Mouse (Mus musculus): Measurements from ENCODE around the gene Gpa33. TPM values are rescaled to one million over a fixed set of nuclear protein-coding genes. Genes with fewer than 3 reads are reported as not detected.

The Gpa33 gene
- total and polyA plus RNA-seq, 3 experiments, result not detected

GRCm38 (mm10) chr1:166115719-166116118 is 14.3 kb upstream of the Gpa33 start:
- Histone ChIP-seq H3K79me2 (ENCODE audit: control insufficient read depth, insufficient read depth, low read length, poor library complexity) (no peaks in the 10 kb centered on the region), H3K36me3 (ENCODE audit: control insufficient read depth in 1 of 2, insufficient read depth in 2 of 2, low read length in 2 of 2) (peaks cover 0 to 3% of the 10 kb centered on the region in 2 experiments; a peak in 1 of 4 replicates), H3K9me3 (replicated peaks; ENCODE audit: insufficient read depth, low read length) (no peaks in the 10 kb centered on the region), H3K4me1 (ENCODE audit: control insufficient read depth in 1 of 2, insufficient read depth in 2 of 2, low read length in 2 of 2) (peaks cover 0 to 7% of the 10 kb centered on the region in 2 experiments; a peak in 1 of 4 replicates), H3K9ac (ENCODE audit: control insufficient read depth, low read depth, low read length, poor library complexity, severe bottlenecking) (no peak overlapping the region), H3K27ac (ENCODE audit: control insufficient read depth, low read depth, low read length) (no peak overlapping the region), H3K4me3 (ENCODE audit: control insufficient read depth in 1 of 2, insufficient read depth in 1 of 2, low read depth in 2 of 2, low read length in 2 of 2) (no peak overlapping the region), H3K27me3 (ENCODE audit: control insufficient read depth in 1 of 2, insufficient read depth in 2 of 2, low read length in 2 of 2) (no peaks in the 10 kb centered on the region)
- no peak for DNase-seq (ENCODE audit: low read depth, low spot score)
- no peak for TF ChIP-seq JUND (IDR thresholded peaks at IDR 0.05; ENCODE audit: low read depth, low read length)
- no peak for TF ChIP-seq USF1 (IDR thresholded peaks at IDR 0.05; ENCODE audit: low read depth, low read length)
- no peak for TF ChIP-seq UBTF (IDR thresholded peaks at IDR 0.05; ENCODE audit: borderline replicate concordance, insufficient read depth, low read depth, low read length)
- no peak for TF ChIP-seq ZNF384 (IDR thresholded peaks at IDR 0.05; ENCODE audit: low read depth, low read length)
- no peak for TF ChIP-seq POLR2AphosphoS5 (IDR thresholded peaks at IDR 0.05; ENCODE audit: borderline replicate concordance, low read depth, low read length)
- TF ChIP-seq KAT2A (conservative IDR thresholded peaks at IDR 0.05; ENCODE audit: low read depth, low read length), result no peak
- TF ChIP-seq EP300 (IDR thresholded peaks at IDR 0.05; ENCODE audit: low read depth in 1 of 2, low read length in 2 of 2), result no peak
- TF ChIP-seq CHD2 (IDR thresholded peaks at IDR 0.05; ENCODE audit: low read length), result no peak
- TF ChIP-seq SMC3 (IDR thresholded peaks at IDR 0.05; ENCODE audit: low read depth, low read length), result no peak

GRCm38 (mm10) chr1:166117866-166118639 is 12.0 kb upstream of the Gpa33 start:
- H3K9ac ChIP-seq (ENCODE audit: control insufficient read depth, low read depth, low read length, poor library complexity, severe bottlenecking), result no peak overlapping the region
- no peak overlapping the region for H3K4me3 ChIP-seq (ENCODE audit: control insufficient read depth in 1 of 2, insufficient read depth in 1 of 2, low read depth in 2 of 2, low read length in 2 of 2)
- no peaks in the 10 kb centered on the region for H3K27me3 ChIP-seq (ENCODE audit: control insufficient read depth in 1 of 2, insufficient read depth in 2 of 2, low read length in 2 of 2)
- no peak for DNase-seq (ENCODE audit: low read depth, low spot score)
- no peaks in the 10 kb centered on the region for H3K79me2 ChIP-seq (ENCODE audit: control insufficient read depth, insufficient read depth, low read length, poor library complexity)
- H3K9me3 ChIP-seq (replicated peaks; ENCODE audit: insufficient read depth, low read length), result no peaks in the 10 kb centered on the region
- TF ChIP-seq CHD2 (IDR thresholded peaks at IDR 0.05; ENCODE audit: low read length) (no peak), MEF2A (IDR thresholded peaks at IDR 0.05; ENCODE audit: extremely low read depth, insufficient replicate concordance, low read depth, low read length, poor library complexity, severe bottlenecking) (no peak), ZNF384 (IDR thresholded peaks at IDR 0.05; ENCODE audit: low read depth, low read length) (no peak), HCFC1 (IDR thresholded peaks at IDR 0.05; ENCODE audit: low read depth, low read length) (no peak), BHLHE40 (IDR thresholded peaks at IDR 0.05; ENCODE audit: borderline replicate concordance, low read depth, low read length) (no peak), MXI1 (IDR thresholded peaks at IDR 0.05; ENCODE audit: low read depth, low read length) (no peak), TAL1 (IDR thresholded peaks at IDR 0.05; ENCODE audit: low read length) (no peak), KAT2A (conservative IDR thresholded peaks at IDR 0.05; ENCODE audit: low read depth, low read length) (no peak), MYB (IDR thresholded peaks at IDR 0.05; ENCODE audit: low read depth, low read length) (no peak), USF2 (IDR thresholded peaks at IDR 0.05; ENCODE audit: borderline replicate concordance in 1 of 2, insufficient read depth in 1 of 2, low read depth in 1 of 2, low read length in 2 of 2) (no peak), TCF12 (IDR thresholded peaks at IDR 0.05; ENCODE audit: low read depth, low read length) (no peak), ELF1 (IDR thresholded peaks at IDR 0.05; ENCODE audit: low read depth, low read length) (no peak), RAD21 (IDR thresholded peaks at IDR 0.05; ENCODE audit: low read depth, low read length) (no peak), CTCF (IDR thresholded peaks at IDR 0.05 in 2 of 3, conservative IDR thresholded peaks at IDR 0.05 in 1 of 3; ENCODE audit: control insufficient read depth in 1 of 3, insufficient read depth in 1 of 3, low read depth in 2 of 3, low read length in 3 of 3, poor library complexity in 1 of 3, severe bottlenecking in 1 of 3) (no peak), E2F4 (IDR thresholded peaks at IDR 0.05; ENCODE audit: borderline replicate concordance, low read depth, low read length) (no peak), POLR2AphosphoS2 (IDR thresholded peaks at IDR 0.05; ENCODE audit: low read length) (no peak), USF1 (IDR thresholded peaks at IDR 0.05; ENCODE audit: low read depth, low read length) (no peak), NELFE (IDR thresholded peaks at IDR 0.05; ENCODE audit: low read depth, low read length) (no peak), MAZ (IDR thresholded peaks at IDR 0.05; ENCODE audit: low read depth, low read length) (no peak)
- no peaks in the 10 kb centered on the region for H3K4me1 ChIP-seq (ENCODE audit: control insufficient read depth in 1 of 2, insufficient read depth in 2 of 2, low read length in 2 of 2)
- no peak overlapping the region for H3K27ac ChIP-seq (ENCODE audit: control insufficient read depth, low read depth, low read length)
- H3K36me3 ChIP-seq (ENCODE audit: control insufficient read depth in 1 of 2, insufficient read depth in 2 of 2, low read length in 2 of 2), result no peaks in the 10 kb centered on the region

All from MEL (cell line).